Mouse (Mus musculus): ENCODE data around the gene Fes.

GRCm38 (mm10) chr7:80373352-80373751, 14.4 kb downstream of the Fes start:
- TF ChIP-seq GATA1 (IDR thresholded peaks at IDR 0.05; ENCODE audit: borderline replicate concordance, low read length), result no peak
- TF ChIP-seq FLI1 (IDR thresholded peaks at IDR 0.05; ENCODE audit: low read length), result no peak

Data from megakaryocyte, embryonic 14.5 days (primary cell).